Mouse (Mus musculus) heart, adult 8-10 months (tissue): ENCODE measurements around the gene Ola1. TPM values are rescaled to one million over a fixed set of nuclear protein-coding genes. Genes with fewer than 3 reads are reported as not detected.

ENCODE experiments used
- DNase-seq: peaks from one replicate; pipeline ENCODE4 v3.0.0; 2022; ENCODE audit warnings: low spot score
- total RNA-seq, 4 experiments: library from RNA; stranded (reverse); gene quantifications; 2 replicates each; pipeline ENCODE4 v1.2.4; 2022

Gene Ola1
- total RNA-seq, 4 experiments from 2014 or later, result 38.0 to 41.7 (median 40.7) TPM

DNA sequence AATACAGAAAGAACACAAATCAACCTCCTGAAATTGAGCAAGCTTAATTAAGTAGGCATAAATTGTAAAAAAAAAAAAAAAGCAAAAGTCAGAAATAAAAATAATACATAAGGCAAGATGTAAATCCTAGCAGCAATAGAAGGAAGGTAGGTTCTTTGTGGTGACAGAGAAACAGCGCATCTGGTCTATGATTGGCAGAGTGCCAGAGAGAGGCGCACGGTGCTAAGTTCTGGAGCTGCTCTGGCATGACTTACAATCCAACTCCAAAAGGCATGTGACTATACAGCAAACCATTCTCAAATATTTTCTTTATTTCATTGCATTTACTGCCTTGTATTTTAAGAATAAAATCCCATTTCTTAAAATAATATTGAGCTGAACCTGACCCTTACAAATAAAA lies 68.2 kb downstream of the Ola1 start:
- DNase-seq, result no peak

DNA sequence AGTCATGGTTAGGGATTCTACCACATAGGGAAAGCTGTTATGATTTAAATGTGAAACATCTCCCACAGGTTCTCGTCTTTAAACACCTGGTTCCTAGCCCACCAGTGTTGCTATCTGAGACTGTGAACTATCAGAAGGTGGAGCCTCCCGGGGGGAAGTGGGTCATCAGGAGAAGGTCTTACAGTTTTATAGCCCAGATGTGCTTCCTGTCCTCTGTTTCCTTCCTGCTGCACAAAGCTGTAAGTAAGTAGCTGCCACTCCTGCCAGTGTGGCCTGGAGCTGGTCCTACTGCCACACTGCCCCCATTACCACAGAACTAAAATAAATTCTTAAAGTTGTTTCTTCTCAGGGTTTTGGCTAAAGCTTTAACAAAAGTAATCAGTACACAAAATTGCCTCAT lies 72.6 kb downstream of the Ola1 start:
- DNase-seq, result no peak

- no peak for DNase-seq
Observed at GRCm38 (mm10) chr2:73143732-73144131, 75.0 kb downstream of the Ola1 start.

- DNase-seq, result no peak
Observed at GRCm38 (mm10) chr2:73142832-73143470, 75.8 kb downstream of the Ola1 start.

GRCm38 (mm10) chr2:73132897-73133296 lies 85.8 kb downstream of the Ola1 start:
- no peak for DNase-seq

- DNase-seq, result no peak
Observed at GRCm38 (mm10) chr2:73127686-73128085, 91.0 kb downstream of the Ola1 start.

- no peak for DNase-seq
Observed at GRCm38 (mm10) chr2:73118781-73119180, 99.9 kb downstream of the Ola1 start.

DNA sequence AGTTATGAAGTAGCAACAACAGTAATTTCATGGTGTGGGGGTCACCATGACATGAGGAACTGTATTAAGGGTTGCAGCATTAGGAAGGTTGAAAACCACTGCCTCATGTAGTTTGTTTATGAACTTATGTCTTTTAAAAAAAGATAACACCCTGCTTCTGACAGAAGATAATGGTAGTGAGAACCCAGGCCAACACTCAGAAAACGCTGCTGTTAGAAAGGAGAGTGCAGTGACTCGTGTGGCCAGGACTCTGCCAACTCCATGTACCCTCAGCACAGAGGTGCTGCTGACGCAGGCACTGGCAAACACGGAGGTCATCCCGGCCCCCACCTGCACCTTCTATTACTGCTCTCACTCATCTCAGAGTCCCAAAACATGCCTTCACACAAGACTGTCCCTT lies 111.6 kb downstream of the Ola1 start:
- no peak for DNase-seq

DNA sequence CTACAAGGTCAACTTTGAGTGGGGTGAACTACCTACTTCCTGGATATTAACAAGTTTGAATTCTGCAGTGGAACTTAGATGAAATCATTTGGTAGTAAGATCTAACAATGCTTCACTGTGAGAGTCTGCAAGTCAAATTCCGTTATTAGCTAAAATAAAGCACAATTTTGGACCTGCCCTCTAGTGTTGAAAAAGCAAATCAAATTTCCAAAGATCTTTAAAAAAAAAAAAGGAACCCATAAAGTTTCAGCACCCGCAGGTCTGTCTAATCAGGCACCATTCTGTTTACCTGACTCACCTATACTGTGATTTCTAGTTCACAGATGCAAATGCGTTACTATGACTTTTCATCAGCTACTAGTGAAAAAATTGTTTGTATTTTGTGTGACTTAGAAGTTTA lies 122.2 kb downstream of the Ola1 start:
- no peak for DNase-seq

DNA sequence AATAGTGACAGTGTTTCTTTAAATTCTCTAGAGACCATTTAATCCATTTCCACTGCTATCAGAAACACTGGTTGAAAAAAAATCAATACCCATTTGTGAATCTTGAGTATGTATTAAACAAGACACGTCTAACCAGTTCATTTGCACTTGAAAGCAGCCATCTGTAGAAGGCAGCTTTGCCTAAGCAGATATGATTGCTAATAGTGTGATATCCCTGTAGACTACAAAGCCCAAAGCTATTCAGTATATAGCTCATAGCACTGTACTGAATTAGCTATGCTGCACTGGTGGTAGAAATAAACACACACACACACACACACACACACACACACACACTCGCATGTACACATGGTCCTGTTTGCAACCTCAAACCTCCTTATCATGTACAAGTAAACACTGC lies 123.4 kb downstream of the Ola1 start:
- DNase-seq, result no peak

DNA sequence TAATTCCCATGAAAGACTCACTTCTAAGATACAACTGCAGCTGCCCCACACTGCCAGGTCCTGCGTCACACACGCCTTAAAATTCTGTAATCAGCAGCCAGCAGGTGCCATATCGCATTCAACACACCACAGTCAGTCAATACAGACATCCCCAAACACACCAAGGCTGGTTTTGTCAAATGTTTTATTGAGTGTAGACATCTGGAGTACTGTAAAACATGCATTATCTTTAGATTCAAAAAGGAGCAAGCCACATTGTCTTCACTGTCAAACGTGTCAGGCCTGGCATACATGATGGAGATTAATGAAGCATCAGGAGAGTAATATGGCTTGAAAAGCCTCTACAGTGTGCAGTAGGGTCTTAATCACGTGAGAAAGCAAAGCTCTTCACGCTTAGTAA lies 125.7 kb downstream of the Ola1 start:
- no peak for DNase-seq

DNA sequence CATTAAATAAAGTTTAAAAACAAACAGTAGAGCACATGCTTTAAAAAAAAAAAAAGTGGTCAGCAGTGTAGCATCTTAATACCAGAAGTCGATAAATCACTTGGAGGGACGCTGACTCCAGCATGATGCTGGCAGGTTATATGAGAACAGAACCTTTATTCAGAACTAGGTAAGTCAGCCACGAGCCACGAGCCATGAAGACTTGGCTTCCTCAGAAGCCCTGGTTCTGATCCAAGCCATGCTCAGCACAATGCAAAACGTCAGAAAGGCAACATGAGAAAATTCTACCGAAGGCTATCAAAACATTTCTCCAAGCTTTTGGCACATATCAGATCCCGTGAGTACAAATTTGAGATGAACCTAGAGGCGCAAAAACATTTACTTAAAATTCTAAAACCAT lies 127.4 kb downstream of the Ola1 start:
- no peak for DNase-seq

GRCm38 (mm10) chr2:73087641-73088040 lies 131.1 kb downstream of the Ola1 start:
- no peak for DNase-seq

DNA sequence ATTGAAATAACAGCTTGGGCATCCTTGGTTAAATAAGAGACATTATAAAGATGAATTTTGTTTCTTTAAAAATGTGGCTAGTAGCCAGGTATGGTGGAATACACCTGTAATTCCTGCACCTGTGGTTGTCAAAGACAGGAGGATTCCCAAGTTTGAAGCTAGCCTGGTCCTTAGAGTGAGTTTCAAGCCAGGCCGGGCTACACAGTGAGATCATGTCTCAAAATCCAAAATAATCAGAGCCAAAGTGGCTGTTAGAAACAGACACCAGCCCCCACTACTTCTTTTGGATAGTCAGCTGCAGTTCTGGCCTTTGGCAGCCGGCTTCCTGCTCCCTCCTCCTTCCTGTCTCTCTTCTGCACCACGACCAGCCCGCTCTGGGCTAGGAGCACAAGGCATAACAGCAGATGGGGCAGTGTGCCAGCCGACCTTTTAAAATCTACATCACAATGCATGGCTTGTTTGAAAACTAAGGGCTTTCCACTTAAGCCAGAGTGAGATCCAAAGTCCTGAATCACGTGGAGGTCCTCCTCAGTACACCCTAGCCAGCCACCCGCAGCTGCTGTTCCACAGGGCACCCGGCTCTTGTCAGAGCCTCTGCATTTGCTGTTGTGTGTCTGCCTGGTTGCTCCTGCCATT lies 132.9 kb downstream of the Ola1 start:
- DNase-seq, result peak; percentile 24

- DNase-seq, result no peak
Observed at GRCm38 (mm10) chr2:73082476-73082875, 136.2 kb downstream of the Ola1 start.

DNA sequence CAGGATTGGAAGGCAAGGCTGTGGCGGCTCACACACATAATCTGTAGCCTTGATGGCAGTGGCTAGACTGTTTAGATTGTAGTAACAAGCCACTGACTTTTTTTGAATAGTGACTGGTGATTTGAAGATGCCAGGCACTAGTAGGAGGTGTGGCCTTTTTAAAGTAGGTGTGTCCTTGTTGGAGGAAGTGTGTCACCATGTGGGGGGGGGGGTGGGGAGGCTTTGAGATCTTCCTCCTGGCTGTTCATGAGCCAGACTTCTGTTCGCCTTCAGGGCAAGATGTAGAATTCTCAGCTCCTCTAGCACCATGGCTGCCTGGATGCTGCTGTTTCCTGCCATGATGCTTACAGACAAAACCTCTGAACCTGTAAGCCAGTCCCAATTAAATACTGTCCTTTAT lies 136.9 kb downstream of the Ola1 start:
- DNase-seq, result no peak

- no peak for DNase-seq
Observed at GRCm38 (mm10) chr2:73080084-73080483, 138.6 kb downstream of the Ola1 start.

DNA sequence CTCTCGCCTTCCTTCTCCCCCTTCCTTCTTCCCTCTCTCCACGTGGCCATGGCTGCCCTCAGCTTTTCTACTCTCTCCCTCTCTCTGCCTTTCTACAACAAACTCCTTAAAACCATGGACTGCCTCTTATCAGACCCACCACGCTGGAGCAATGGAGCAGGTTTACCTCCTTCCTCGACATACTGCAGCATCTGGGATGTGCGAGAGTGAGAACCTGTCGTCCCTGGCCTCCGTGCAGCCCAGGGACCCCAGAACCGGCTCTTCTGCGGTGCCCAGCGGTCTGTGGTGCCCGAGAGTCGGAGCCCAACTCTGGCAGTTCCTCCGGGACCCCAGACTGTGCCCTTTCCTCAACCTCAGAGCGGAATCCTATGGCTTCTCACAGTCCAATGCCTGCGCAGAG lies 139.4 kb downstream of the Ola1 start:
- no peak for DNase-seq

DNA sequence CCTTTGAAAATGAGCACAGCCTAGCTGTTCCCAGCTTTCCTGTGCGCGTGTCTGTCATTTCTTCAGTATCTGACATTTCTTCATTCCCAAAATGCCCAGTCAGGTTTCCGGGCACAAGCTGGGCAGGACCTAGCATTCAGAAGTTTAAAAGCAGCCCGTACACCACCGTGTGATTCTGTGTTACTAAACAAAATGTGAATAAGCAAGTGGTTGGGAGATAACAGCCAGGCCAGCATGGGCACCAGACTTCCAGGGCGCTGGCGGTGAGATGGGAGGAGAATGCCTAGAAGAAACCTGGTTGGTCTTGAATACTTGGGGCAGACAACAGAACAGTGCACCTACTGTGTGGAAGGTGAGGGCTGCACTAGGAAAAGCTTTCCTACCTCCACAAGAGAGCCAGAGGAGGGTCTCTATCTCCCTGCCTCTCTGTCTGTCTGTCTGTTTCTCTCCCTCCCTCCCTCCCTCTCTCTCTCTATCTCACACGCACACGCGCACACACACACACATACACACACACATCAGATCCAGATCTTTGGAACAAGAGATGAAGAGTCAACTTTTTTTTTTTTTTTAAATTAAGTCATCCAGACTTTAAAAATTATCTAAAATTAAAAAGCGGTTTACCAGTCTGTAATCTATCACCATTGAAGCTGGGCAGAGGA lies 144.8 kb downstream of the Ola1 start:
- no peak for DNase-seq

DNA sequence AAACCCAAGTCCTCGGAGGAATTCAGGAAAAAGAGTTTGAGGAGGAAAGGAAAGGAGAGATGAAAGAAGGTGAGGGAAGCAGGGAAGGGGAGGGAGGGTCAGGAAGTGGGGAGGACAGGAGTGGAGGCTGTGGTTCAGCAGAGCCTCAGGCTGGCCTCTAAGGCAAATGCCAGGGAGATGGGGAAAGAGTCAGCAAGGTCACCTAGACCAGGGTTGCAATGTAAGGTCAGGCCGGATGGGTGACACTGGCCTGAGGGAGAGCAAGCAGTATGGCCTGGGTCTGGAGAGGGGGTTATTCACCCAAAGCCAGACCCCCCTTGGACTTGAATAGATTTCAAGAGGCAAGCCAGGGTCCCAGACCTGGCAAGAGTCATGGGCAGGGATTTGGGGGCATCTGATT lies 147.5 kb downstream of the Ola1 start:
- DNase-seq, result no peak

- no peak for DNase-seq
Observed at GRCm38 (mm10) chr2:73070449-73071076, 148.2 kb downstream of the Ola1 start.

- DNase-seq, result no peak
Observed at GRCm38 (mm10) chr2:73069223-73069825, 149.4 kb downstream of the Ola1 start.
